Mouse (Mus musculus): ENCODE measurements around the gene Car5b. TPM values are rescaled to one million over a fixed set of nuclear protein-coding genes. Genes with fewer than 3 reads are reported as not detected.

Car5b gene
- polyA plus RNA-seq, 1 experiment from 2014 or later: 0.49 TPM

DNA sequence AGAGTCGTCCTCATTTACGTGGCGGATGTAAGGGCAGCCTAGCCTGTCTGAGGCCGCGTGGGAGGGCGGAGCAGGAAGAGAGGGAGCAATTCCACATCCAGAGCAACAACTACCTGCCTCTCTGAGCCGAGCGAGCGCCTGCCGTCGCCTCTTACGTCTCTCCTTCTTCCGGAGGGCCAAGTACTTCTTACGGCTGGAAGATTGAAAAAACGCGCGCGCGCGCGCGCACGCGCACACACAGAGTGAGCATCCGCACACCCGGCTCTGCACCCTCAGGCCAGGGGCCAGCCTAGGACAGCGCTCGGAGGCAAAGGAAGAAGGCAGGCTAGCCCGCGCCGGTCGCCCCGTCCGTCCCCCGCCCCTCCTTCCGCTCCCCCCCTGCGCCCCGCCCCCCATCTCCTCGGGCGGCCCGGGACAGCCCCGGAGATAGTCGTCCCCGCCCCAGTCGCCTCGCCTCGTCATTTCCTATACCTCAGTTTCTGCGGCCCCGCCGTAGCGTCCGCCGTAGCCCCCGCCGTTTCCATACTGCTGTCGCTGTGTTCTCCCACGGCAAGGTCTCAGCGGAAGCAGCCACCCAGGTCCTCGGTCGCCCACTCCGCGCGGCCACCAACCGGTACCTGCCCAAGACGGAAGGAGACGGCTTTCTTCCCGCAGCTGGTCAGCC is 69.9 kb downstream of the Car5b start:
- peak overlapping the region; percentile 84 for H3K9ac ChIP-seq
- no peaks in the 10 kb centered on the region for H3K27me3 ChIP-seq
- peak overlapping the region; percentile 53 for H3K4me2 ChIP-seq
- H3K36me3 ChIP-seq: peaks cover 10% of the 10 kb centered on the region
- 26% methylated on average over 53 of the region's 67 CpGs for WGBS
- H3K4me1 ChIP-seq (replicated peaks): peaks cover 5% of the 10 kb centered on the region; the same call in 1 of the 2 replicates
- peak overlapping the region; percentile 79 for H3K4me3 ChIP-seq
- no peaks in the 10 kb centered on the region for H3K9me3 ChIP-seq
- peak overlapping the region; percentile 95 for H3K27ac ChIP-seq (replicated peaks)
- ATAC-seq (ENCODE audit: low FRiP score, low read depth): peak; percentile 94

DNA sequence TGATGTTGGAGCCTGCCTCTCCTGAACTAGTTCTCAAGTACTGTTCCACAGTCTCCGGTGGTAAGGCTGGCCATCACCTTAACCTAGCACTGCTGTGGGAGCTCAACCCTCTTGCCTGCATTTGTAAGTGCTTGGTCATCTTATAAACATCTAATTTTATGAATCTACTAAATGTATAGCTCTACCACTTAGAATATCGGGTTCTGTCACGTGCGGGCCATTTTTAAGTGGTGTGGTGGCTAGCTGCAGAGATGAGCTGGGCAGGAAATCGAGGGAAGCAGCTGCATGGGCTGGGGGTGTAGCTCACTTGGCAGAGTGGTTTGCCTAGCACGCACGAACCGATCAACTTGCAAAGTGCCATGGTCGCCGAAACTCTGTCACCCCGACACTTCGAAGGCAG is 70.4 kb downstream of the Car5b start:
- Histone ChIP-seq H3K9ac (peak overlapping the region; percentile 84), H3K36me3 (peaks cover 10% of the 10 kb centered on the region), H3K27ac (replicated peaks) (peak overlapping the region; percentile 95), H3K4me2 (peak overlapping the region; percentile 53), H3K4me1 (replicated peaks) (peaks cover 5% of the 10 kb centered on the region; the same call in 1 of the 2 replicates), H3K27me3 (no peaks in the 10 kb centered on the region), H3K4me3 (peak overlapping the region; percentile 79), H3K9me3 (no peaks in the 10 kb centered on the region)
- ATAC-seq (ENCODE audit: low FRiP score, low read depth): no peak
- 38% methylated on average over 12 of the region's 12 CpGs for WGBS

DNA sequence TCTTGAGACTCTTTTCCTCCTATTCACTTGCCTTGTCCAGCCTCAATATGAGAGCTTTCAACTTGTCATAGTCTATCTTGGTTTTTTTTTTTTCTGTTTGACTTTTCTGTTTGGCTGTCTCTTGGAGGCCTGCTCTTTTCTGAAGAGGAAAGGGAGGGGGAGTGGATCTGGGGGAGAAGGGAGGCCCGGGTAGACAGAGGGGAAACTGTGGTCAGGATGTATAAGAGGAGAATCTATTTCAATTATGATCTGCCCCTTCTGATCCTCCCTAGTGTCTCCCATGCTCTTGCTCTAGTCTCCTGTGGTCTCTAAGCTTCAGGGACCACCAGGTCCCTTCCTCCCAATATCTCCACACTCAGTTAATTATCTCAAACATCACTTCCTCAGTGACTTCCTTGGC is 76.2 kb downstream of the Car5b start:
- Histone ChIP-seq H3K4me1 (replicated peaks) (no peaks in the 10 kb centered on the region), H3K9ac (no peak overlapping the region), H3K4me2 (no peak overlapping the region), H3K27me3 (no peaks in the 10 kb centered on the region), H3K4me3 (no peak overlapping the region), H3K36me3 (peaks cover 14% of the 10 kb centered on the region), H3K27ac (replicated peaks) (no peak overlapping the region), H3K9me3 (no peaks in the 10 kb centered on the region)
- ATAC-seq (ENCODE audit: low FRiP score, low read depth): no peak
- WGBS: 85% methylated on average over 1 of the region's 1 CpGs

DNA sequence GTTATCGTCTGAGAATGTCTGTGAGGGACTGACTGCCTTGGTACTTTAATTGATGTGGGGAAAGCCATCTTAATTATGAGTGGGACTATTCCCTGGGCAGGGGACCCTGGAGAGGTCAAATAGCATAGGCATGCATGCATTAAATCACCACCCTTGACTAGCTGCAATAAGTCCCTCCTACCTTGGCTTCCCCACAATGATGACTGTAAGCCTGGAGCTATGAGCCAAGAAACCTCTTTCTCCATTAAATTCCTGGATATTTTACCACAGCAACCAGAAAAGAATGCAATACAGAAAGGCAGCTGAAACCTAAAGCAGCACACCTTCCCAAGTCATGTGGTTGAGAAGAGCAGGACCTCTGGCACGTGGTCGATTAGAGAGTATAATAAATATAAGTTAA is 83.4 kb downstream of the Car5b start:
- Histone ChIP-seq H3K4me1 (replicated peaks) (no peaks in the 10 kb centered on the region), H3K4me2 (no peak overlapping the region), H3K9ac (no peak overlapping the region), H3K27ac (replicated peaks) (no peak overlapping the region), H3K9me3 (no peaks in the 10 kb centered on the region), H3K36me3 (peaks cover 5% of the 10 kb centered on the region; the same call in 1 of the 2 replicates), H3K27me3 (no peaks in the 10 kb centered on the region), H3K4me3 (no peak overlapping the region)
- 84% methylated on average over 3 of the region's 3 CpGs for WGBS
- ATAC-seq (ENCODE audit: low FRiP score, low read depth): no peak

DNA sequence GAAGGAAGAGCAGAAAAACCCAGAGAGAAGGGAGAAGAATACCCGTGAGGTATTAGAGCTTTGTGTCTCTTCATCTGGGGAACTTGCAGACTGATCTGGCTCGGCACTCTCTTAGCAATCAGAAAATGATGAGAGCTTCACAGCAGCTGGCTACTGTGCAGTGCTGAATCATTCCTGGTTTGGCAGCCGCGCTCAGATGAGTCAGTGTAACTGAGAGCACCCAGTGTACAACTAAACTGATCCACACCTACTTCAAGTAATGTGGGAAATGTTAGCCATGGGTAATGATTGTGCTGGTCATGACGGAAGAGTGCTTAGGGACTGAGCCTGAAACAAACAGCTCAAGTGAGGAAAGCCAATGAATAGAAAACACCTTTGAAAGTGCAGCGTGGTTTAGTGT is 89.2 kb downstream of the Car5b start:
- no peak overlapping the region for H3K27ac ChIP-seq (replicated peaks)
- 91% methylated on average over 6 of the region's 6 CpGs for WGBS
- ATAC-seq (ENCODE audit: low FRiP score, low read depth): no peak
- H3K4me2 ChIP-seq: no peak overlapping the region
- no peak overlapping the region for H3K4me3 ChIP-seq
- H3K9ac ChIP-seq: no peak overlapping the region
- no peaks in the 10 kb centered on the region; the same call in 1 of the 2 replicates for H3K36me3 ChIP-seq
- H3K27me3 ChIP-seq: 0 out of 2 replicates have a peak, but pooled peaks cover 3% of the 10 kb centered on the region
- H3K9me3 ChIP-seq: no peaks in the 10 kb centered on the region
- H3K4me1 ChIP-seq (replicated peaks): no peaks in the 10 kb centered on the region

DNA sequence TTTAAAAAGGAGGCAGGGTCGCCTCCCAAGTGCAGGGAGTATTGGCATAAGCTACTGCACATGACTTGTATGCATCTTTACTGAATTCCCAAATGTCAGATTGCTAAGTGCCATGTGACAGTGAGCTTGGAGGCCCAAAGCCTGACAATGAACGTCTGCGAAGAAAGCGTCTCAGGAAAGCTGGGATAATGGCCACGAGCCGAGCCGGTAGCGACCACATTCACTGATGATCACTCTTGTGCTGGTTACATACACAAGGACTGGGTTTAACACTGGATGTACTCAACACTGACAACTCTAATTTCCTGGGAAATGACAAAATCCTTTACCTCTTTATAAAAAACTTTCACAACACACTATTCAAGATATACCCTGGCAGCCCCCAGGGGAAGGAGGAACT is 93.1 kb downstream of the Car5b start:
- no peaks in the 10 kb centered on the region for H3K9me3 ChIP-seq
- H3K4me3 ChIP-seq: no peak overlapping the region
- H3K36me3 ChIP-seq: no peaks in the 10 kb centered on the region
- no peak overlapping the region for H3K27ac ChIP-seq (replicated peaks)
- 0 out of 2 replicates have a peak, but pooled peaks cover 3% of the 10 kb centered on the region for H3K27me3 ChIP-seq
- no peaks in the 10 kb centered on the region for H3K4me1 ChIP-seq (replicated peaks)
- 82% methylated on average over 8 of the region's 8 CpGs for WGBS
- ATAC-seq (ENCODE audit: low FRiP score, low read depth): no peak
- no peak overlapping the region for H3K9ac ChIP-seq
- H3K4me2 ChIP-seq: no peak overlapping the region

DNA sequence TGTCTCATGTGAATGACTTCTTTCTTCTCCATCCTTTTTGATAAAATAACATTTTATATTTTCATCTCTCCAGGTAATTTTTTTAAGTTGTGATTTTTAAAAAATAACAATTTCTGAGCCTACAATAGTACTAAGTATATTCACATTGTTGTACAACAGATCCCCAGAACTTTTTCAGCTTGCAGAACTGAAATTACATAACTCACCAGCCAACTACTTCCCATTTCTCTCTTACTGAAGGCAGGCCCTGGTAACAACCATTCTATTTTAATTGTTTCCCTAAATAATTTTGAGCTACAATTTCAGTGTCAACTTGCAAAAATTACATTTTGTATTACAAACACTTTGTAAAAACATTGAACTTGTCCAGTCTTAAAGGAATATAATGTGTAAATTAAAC is 98.2 kb downstream of the Car5b start:
- H3K4me3 ChIP-seq: no peak overlapping the region
- no peak for ATAC-seq (ENCODE audit: low FRiP score, low read depth)
- no peaks in the 10 kb centered on the region for H3K4me1 ChIP-seq (replicated peaks)
- H3K9me3 ChIP-seq: no peaks in the 10 kb centered on the region
- H3K36me3 ChIP-seq: no peaks in the 10 kb centered on the region
- no peak overlapping the region for H3K9ac ChIP-seq
- H3K4me2 ChIP-seq: no peak overlapping the region
- H3K27me3 ChIP-seq: 0 out of 2 replicates have a peak, but pooled peaks cover 5% of the 10 kb centered on the region
- H3K27ac ChIP-seq (replicated peaks): no peak overlapping the region

Other genes with a start within 250 kb of the Car5b start
- gene Ap1s2, start 119.0 kb downstream of the Car5b start, polyA plus RNA-seq (2015; fragmentation: Nextera tagmentation; extraction: Ambion mirVana): 120 and 123 TPM in 2 replicates
- gene Zrsr2, start 69.3 kb downstream of the Car5b start, polyA plus RNA-seq (2015; fragmentation: Nextera tagmentation; extraction: Ambion mirVana): 54.6 and 56.5 TPM in 2 replicates
- gene Siah1b, start 48.5 kb upstream of the Car5b start, polyA plus RNA-seq (2015; fragmentation: Nextera tagmentation; extraction: Ambion mirVana): 17.9 and 19.1 TPM in 2 replicates
- 0.12 and 0.23 TPM in 2 replicates for gene Cltrn, start 60.8 kb upstream of the Car5b start, polyA plus RNA-seq (2015; fragmentation: Nextera tagmentation; extraction: Ambion mirVana)
- 0.43 and 0.46 TPM in 2 replicates for gene Ace2, start 111.3 kb upstream of the Car5b start, polyA plus RNA-seq (2015; fragmentation: Nextera tagmentation; extraction: Ambion mirVana)
- 0.46 and 0.62 TPM in 2 replicates for gene Bmx, start 230.2 kb upstream of the Car5b start, polyA plus RNA-seq (2015; fragmentation: Nextera tagmentation; extraction: Ambion mirVana)
- gene Pir, start 241.4 kb upstream of the Car5b start, polyA plus RNA-seq (2015; fragmentation: Nextera tagmentation; extraction: Ambion mirVana): 3.6 TPM in 2 replicates

All from hindbrain, embryonic 15.5 days (tissue).